Mouse (Mus musculus): ENCODE measurements around the gene Atl3. TPM values are rescaled to one million over a fixed set of nuclear protein-coding genes. Genes with fewer than 3 reads are reported as not detected.

The Atl3 gene
- polyA plus RNA-seq, 1 experiment, result 16.6 TPM

DNA sequence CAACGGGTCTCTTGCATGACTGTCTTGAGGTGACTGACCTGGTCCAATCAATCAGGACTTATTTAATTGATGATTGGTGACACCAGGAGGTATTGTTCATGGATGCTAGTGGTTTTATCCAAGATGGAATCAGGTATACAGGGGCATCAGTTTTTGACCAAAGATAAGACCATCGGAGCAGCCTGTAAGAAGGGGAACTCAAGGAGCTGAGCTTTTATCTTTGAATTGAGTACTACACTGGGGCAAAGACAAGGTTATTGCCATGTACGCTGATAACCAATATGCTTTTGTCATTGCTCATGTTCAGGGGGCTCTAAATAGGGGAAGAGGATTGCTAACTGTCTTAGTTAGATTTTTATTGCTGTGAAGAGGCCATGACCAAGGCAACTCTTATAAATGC is 55.1 kb downstream of the Atl3 start:
- TF ChIP-seq POLR2A (IDR thresholded peaks at IDR 0.05; ENCODE audit: borderline replicate concordance, extremely low read depth, insufficient read depth, insufficient read length, poor library complexity, severe bottlenecking) (no peak), CTCF (IDR thresholded peaks at IDR 0.05; ENCODE audit: borderline replicate concordance, extremely low read depth, insufficient read depth, insufficient read length) (no peak)
- DNase-seq (ENCODE audit: low read depth), result no peak

- TF ChIP-seq CTCF (IDR thresholded peaks at IDR 0.05; ENCODE audit: borderline replicate concordance, extremely low read depth, insufficient read depth, insufficient read length), result no peak
- no peak for TF ChIP-seq POLR2A (IDR thresholded peaks at IDR 0.05; ENCODE audit: borderline replicate concordance, extremely low read depth, insufficient read depth, insufficient read length, poor library complexity, severe bottlenecking)
- no peak for DNase-seq (ENCODE audit: low read depth)
Observed at GRCm38 (mm10) chr19:7551550-7552300, 57.9 kb downstream of the Atl3 start.

DNA sequence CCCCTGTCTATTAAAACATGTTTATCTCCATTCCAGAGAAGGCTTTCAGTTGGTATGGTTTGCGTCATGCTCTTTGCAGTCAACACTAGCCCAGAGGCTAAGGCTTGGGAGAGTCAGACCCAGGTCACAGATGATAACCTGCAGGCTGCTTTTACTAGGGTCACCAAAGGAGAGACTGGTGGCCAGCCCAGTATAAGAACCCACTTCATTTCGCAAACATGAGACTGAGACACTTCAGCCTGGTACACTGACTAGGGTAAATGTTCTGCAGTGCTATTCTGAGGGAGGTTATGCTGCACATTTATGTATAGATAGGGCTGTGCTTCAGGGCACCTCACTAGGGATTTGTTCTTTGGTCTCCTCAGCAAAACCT is 58.4 kb downstream of the Atl3 start:
- no peak for DNase-seq (ENCODE audit: low read depth)
- TF ChIP-seq POLR2A (IDR thresholded peaks at IDR 0.05; ENCODE audit: borderline replicate concordance, extremely low read depth, insufficient read depth, insufficient read length, poor library complexity, severe bottlenecking), result no peak
- no peak for TF ChIP-seq CTCF (IDR thresholded peaks at IDR 0.05; ENCODE audit: borderline replicate concordance, extremely low read depth, insufficient read depth, insufficient read length)

- TF ChIP-seq CTCF (IDR thresholded peaks at IDR 0.05; ENCODE audit: borderline replicate concordance, extremely low read depth, insufficient read depth, insufficient read length) (no peak), POLR2A (IDR thresholded peaks at IDR 0.05; ENCODE audit: borderline replicate concordance, extremely low read depth, insufficient read depth, insufficient read length, poor library complexity, severe bottlenecking) (no peak)
- no peak for DNase-seq (ENCODE audit: low read depth)
Observed at GRCm38 (mm10) chr19:7553441-7553840, 59.6 kb downstream of the Atl3 start.

DNA sequence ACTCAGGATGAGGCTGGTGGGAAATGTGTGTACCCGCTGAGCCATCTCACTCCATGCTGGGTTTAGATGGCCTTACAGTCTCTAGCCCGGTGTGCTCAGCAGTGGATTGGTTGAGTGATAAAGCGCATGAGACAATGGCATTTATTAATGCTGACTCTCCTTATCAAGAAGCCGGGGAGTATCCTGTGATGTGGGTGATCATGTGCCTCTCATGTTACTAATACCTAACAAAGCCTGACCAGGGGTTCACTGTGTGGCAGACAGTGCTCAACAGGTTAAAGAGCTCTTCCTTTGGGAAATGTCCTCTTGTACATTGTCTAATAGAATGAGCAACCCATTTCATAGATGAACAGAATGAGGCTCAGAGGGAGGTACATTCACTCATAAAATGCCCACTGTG is 61.0 kb downstream of the Atl3 start:
- no peak for DNase-seq (ENCODE audit: low read depth)

DNA sequence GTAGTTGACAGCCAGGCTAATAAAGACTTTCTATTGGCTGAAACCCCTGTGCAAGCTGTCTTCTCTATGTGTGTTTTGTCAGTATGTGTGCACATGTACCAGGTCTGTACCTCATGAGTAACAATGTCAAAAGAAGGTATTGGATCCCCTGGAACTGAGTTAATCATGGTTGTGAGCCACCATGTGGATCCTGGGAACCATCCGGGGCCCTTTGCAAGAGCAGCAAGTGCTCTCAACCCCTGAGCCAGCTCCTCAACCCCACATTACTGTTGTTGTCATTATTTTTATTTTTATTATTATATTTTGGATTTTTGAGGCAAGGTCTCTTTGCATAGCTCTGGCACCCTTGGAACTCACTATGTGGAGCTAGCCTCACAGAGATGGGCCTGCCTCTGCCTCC is 62.8 kb downstream of the Atl3 start:
- DNase-seq (ENCODE audit: low read depth), result no peak
- TF ChIP-seq CTCF (IDR thresholded peaks at IDR 0.05; ENCODE audit: borderline replicate concordance, extremely low read depth, insufficient read depth, insufficient read length), result no peak
- no peak for TF ChIP-seq POLR2A (IDR thresholded peaks at IDR 0.05; ENCODE audit: borderline replicate concordance, extremely low read depth, insufficient read depth, insufficient read length, poor library complexity, severe bottlenecking)

More for the DNA sequence above, 61.0 kb downstream of the Atl3 start:
- TF ChIP-seq CTCF (IDR thresholded peaks at IDR 0.05; ENCODE audit: borderline replicate concordance, extremely low read depth, insufficient read depth, insufficient read length) (no peak), POLR2A (IDR thresholded peaks at IDR 0.05; ENCODE audit: borderline replicate concordance, extremely low read depth, insufficient read depth, insufficient read length, poor library complexity, severe bottlenecking) (no peak)

GRCm38 (mm10) chr19:7557328-7557822 is 63.5 kb downstream of the Atl3 start, which contains the start of gene Pla2g16:
TSS of gene Pla2g16 (plus strand) at chr19:7557459.
- DNase-seq (ENCODE audit: low read depth), result peak; percentile 72
- TF ChIP-seq CTCF (IDR thresholded peaks at IDR 0.05; ENCODE audit: borderline replicate concordance, extremely low read depth, insufficient read depth, insufficient read length), result no peak
- no peak for TF ChIP-seq POLR2A (IDR thresholded peaks at IDR 0.05; ENCODE audit: borderline replicate concordance, extremely low read depth, insufficient read depth, insufficient read length, poor library complexity, severe bottlenecking)

GRCm38 (mm10) chr19:7557844-7558243 is 64.0 kb downstream of the Atl3 start:
- TF ChIP-seq POLR2A (IDR thresholded peaks at IDR 0.05; ENCODE audit: borderline replicate concordance, extremely low read depth, insufficient read depth, insufficient read length, poor library complexity, severe bottlenecking) (no peak), CTCF (IDR thresholded peaks at IDR 0.05; ENCODE audit: borderline replicate concordance, extremely low read depth, insufficient read depth, insufficient read length) (no peak)
- DNase-seq (ENCODE audit: low read depth), result no peak

DNA sequence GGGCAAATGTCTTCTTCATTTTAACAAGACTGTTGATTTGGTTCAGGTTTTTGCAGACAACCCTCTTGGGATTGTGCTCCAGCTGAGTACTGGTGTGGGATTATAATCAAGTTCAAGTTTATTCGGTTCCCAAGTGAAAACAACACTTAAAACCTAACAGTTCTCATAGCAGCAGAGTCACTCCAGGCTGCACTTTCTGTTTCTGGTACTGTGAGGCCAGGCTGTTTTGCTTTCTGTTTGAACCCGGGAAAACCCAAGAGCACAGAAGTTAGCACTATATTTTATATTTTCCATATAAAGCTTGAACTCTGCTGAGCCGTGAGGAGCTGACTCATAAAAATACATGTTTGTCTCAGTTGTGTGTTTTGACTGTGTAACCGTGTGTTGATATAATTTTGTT is 64.8 kb downstream of the Atl3 start:
- no peak for TF ChIP-seq CTCF (IDR thresholded peaks at IDR 0.05; ENCODE audit: borderline replicate concordance, extremely low read depth, insufficient read depth, insufficient read length)
- no peak for TF ChIP-seq POLR2A (IDR thresholded peaks at IDR 0.05; ENCODE audit: borderline replicate concordance, extremely low read depth, insufficient read depth, insufficient read length, poor library complexity, severe bottlenecking)
- no peak for DNase-seq (ENCODE audit: low read depth)

GRCm38 (mm10) chr19:7559986-7560385 is 66.1 kb downstream of the Atl3 start:
- no peak for TF ChIP-seq CTCF (IDR thresholded peaks at IDR 0.05; ENCODE audit: borderline replicate concordance, extremely low read depth, insufficient read depth, insufficient read length)
- TF ChIP-seq POLR2A (IDR thresholded peaks at IDR 0.05; ENCODE audit: borderline replicate concordance, extremely low read depth, insufficient read depth, insufficient read length, poor library complexity, severe bottlenecking), result no peak
- DNase-seq (ENCODE audit: low read depth), result no peak

GRCm38 (mm10) chr19:7561456-7561855 is 67.6 kb downstream of the Atl3 start:
- DNase-seq (ENCODE audit: low read depth), result no peak
- TF ChIP-seq POLR2A (IDR thresholded peaks at IDR 0.05; ENCODE audit: borderline replicate concordance, extremely low read depth, insufficient read depth, insufficient read length, poor library complexity, severe bottlenecking) (no peak), CTCF (IDR thresholded peaks at IDR 0.05; ENCODE audit: borderline replicate concordance, extremely low read depth, insufficient read depth, insufficient read length) (no peak)

GRCm38 (mm10) chr19:7562601-7563129 is 68.8 kb downstream of the Atl3 start:
- TF ChIP-seq CTCF (IDR thresholded peaks at IDR 0.05; ENCODE audit: borderline replicate concordance, extremely low read depth, insufficient read depth, insufficient read length) (no peak), POLR2A (IDR thresholded peaks at IDR 0.05; ENCODE audit: borderline replicate concordance, extremely low read depth, insufficient read depth, insufficient read length, poor library complexity, severe bottlenecking) (no peak)
- DNase-seq (ENCODE audit: low read depth), result no peak

Data from brain, embryonic 14.5 days (tissue).